Mouse (Mus musculus) CD4-positive, CD25-positive, alpha-beta regulatory T cell, adult 4 months (primary cell): ENCODE data around the gene Dram1. TPM values are rescaled to one million over a fixed set of nuclear protein-coding genes. Genes with fewer than 3 reads are reported as not detected.
"Not testable (repeated sequence)": the region's sequence is repeated elsewhere in the genome, so short reads cannot be mapped to it uniquely, and the experiment has no call there.

Experiments
- ATAC-seq: one replicate; pipeline ENCODE4 v1.8.0; 2017
- polyA plus RNA-seq, 2 experiments: library from polyadenylated mRNA; unstranded; fragments of 100-300 nt; shearing (Covaris generic); gene quantifications; one replicate each; pipeline ENCODE4 v1.2.1; 2017

Gene Dram1
- polyA plus RNA-seq, 2 experiments from 2014 or later: 0.48 to 0.98 TPM

DNA sequence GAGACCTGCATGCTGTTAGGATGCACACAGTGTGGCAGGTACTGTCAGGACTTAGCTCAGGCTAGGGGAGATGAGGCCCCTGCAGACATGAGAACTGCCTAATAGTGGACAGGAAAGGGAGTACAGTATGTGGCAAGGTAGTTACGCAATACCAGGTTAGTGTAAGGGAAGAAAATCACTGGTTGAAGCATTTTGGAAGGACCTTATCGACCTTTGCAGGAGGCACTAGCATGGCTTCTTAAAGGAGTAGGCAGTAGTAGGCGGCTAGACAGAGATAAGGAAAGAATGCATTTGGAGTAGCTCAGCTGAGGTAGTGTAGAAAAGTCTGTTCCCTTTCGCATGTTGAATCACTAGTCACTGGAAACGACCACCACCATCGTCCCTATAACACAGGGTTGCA, 6.9 kb upstream of the Dram1 start:
- ATAC-seq: no peak

- no peak for ATAC-seq
Observed at GRCm38 (mm10) chr10:88385290-88385689, 6.4 kb upstream of the Dram1 start.

DNA sequence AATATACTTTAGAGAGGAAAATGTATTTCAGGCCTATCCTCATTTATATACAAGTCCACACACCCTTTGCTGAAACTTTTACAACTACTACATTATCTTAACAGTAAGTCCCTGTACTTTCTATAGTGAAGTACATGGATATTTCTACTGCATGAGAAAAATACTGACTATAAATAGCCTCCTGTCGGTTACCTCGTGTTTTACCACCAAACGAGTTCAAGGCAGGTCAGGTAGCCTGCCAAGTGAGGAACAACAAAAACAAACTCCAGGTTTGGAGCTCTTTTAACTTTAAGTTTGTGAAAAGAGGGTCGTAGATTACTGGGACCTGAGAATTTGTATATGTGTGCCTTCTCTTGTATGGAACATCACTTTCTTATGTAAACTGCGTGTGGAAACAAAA, 5.2 kb upstream of the Dram1 start:
- no peak for ATAC-seq

DNA sequence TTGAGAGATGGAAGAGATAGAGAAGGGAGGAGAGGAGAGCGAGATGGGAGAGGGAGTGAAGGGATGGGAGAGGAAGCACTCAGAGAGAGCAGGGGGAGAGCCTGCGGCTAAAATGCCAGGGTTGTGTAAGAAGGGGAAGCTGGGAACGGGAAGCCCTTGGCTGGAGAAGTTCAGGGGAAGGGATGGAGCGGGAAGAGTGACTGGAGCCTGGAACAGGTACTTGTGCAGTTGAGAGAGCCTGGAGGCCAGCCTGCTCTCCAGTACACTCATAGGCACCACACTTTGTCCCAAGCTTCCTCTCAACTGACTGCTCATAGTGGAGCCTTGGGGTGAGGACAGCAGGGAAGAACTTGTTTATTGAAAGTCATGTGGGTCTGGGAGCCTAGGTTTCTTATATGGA, 4.6 kb upstream of the Dram1 start:
- no peak for ATAC-seq

- ATAC-seq: no peak
Observed at GRCm38 (mm10) chr10:88382009-88382408, 3.1 kb upstream of the Dram1 start.

DNA sequence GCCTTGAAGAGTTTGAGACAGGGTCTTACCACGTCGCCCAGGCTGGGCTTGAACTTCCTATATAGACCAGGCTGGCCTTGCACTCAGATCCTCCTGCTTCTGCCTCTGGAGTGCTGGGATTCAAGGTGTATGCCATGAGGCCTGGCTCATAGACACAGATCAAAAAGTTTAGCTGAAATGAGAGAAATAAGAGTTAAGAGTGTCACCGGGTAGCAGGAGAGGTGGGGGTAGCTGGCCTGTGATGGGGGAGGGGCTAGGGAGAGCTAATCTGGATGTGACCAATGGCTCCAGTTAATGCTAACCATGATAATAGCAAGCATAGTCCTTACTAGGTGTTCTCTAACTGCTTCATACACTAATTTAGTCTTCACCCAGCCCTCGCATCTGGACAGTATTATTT, 2.4 kb upstream of the Dram1 start:
- no peak for ATAC-seq

DNA sequence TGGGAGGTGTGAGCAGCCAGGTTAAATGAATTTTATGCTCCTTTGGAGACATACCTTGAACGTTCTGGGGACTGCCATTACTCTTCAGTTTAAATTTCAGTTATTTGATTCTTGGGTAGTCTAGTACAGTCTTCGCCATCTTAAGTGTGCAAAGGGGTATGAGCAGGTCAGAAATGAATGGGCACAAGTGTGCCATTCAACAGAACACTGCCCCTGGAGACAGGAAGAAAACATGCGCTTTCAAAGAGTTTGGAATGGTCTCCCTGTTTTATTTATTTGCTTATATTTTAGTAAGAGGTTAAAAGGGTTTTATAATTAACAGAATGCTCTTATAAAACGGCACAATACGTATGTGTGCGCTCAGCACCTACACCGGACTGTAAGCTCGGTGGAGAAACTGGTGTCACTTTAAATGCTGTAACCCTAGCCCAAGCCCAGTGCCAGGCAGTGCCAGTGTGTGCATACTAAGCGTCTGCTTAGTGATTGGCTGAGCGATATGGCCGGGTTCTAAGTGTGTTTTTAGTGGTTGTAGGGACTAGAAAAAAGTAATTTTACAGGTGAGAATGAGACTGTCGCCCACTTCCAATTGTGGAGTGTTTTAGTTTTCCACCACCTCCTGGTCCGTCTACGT, 1.7 kb upstream of the Dram1 start:
- no peak for ATAC-seq

- ATAC-seq: no peak
Observed at GRCm38 (mm10) chr10:88380002-88380401, 1.1 kb upstream of the Dram1 start.

- ATAC-seq: no peak
Observed at GRCm38 (mm10) chr10:88377666-88378065, 1.2 kb downstream of the Dram1 start.

GRCm38 (mm10) chr10:88376770-88377169, 2.1 kb downstream of the Dram1 start:
- ATAC-seq: peak; percentile 43

- ATAC-seq: no peak
Observed at GRCm38 (mm10) chr10:88374984-88375383, 3.9 kb downstream of the Dram1 start.

DNA sequence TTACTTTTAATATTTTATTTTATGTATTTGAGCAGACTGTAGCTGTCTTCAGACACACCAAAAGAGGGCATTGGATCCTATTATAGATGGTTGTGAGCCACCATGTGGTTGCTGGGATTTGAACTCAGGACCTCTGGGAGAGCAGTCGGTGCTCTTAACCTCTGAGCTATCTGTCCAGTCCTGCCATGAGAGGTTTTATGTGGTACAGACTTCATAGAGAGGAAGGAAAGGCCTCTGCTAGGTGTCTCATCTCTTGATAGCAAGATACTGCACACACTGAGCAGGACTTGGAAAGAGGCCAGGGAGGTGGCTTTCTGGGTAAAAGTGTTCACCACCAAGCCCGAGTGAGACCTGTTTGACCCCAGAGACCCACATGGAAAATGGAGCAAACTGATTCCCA, 5.9 kb downstream of the Dram1 start:
- ATAC-seq: not testable (repeated sequence)

- no peak for ATAC-seq
Observed at GRCm38 (mm10) chr10:88372436-88372835, 6.4 kb downstream of the Dram1 start.

GRCm38 (mm10) chr10:88371793-88372192, 7.1 kb downstream of the Dram1 start:
- ATAC-seq: no peak

GRCm38 (mm10) chr10:88369233-88369632, 9.6 kb downstream of the Dram1 start:
- ATAC-seq: no peak

DNA sequence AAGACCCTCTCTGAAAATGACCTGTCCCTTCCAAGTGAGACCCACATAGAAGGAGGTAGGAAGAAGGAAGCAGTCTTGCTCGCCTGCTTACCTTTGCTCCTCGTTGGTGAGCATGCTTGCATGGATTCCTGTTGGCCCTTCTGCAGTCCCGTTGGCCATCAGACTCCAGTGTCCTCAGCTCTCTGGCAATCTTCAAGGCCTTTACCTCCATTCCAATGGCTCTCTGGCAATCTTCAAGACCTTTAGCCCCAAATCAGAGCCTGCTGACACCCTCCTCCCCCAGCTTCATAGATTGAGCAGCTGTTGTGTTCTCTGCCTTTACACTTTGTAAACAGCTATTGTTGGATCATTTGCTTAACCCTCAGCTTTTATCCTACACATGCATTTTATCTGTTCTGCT, 14.7 kb downstream of the Dram1 start:
- ATAC-seq: no peak

DNA sequence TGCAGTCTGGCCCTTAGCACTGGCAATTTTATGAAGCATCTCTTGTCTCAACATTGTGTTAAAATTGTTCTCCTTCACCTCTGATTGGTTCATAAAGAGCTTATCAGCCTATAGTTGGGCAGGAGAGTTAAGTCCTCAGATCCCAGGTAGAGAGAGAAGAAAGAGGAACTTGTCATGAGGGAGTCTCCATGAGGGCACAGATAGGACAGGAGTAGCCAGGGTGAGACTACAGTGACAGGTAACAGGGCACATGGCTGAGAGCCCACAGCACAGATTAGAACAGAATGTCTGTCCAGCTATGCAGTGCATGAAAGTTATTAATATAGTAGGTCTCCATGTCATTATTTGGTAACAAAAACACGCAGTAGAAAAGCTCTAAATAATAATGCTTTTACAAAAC, 16.7 kb downstream of the Dram1 start:
- no peak for ATAC-seq

GRCm38 (mm10) chr10:88356983-88357559, 21.8 kb downstream of the Dram1 start:
- ATAC-seq: peak; percentile 87

DNA sequence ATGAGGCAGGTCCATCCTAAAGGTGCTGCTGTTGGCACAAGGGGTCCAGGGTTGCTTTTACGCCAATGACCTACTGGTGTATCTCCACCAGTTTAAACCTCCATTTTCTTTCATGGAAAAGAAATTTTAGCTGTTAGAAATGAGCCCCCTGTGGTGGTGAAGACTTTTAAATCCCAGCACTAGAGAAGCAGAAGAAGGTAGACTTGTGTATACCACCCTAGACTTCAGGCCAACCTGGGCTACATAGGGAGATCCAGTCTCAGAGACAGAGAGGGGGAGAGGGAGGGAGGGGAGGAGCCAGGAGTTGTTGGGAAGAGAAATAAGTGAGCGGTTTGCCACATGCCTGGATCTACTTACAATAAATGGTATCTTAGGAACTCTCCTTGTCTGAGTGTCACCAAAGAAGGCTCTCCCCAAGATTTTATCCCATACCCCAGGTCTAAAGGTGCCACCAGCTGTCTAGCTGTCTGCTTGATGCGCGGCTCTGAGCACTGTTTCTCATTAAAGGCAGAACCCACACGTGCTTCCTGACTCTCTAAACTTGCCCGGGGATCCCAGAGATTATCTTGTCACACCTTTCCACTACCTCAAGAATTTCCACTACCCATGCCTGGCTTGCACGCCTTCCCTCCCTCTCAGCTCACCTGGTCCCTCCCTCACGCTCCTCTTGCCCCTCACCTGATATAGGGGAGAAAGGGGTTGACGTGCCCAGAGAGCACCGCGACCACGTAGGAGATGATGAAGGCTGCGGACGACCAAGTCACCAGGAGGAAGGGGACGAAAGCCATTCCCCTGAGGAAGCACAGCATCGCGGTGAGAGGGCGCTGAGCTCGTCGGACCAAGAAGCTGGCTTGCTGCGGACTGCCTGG, 22.5 kb downstream of the Dram1 start:
- ATAC-seq: peak; percentile 40

GRCm38 (mm10) chr10:88354599-88354998, 24.3 kb downstream of the Dram1 start:
- no peak for ATAC-seq

GRCm38 (mm10) chr10:88352549-88352948, 26.3 kb downstream of the Dram1 start:
- ATAC-seq: no peak

GRCm38 (mm10) chr10:88351411-88352103, 27.3 kb downstream of the Dram1 start:
- ATAC-seq: no peak

- ATAC-seq: no peak
Observed at GRCm38 (mm10) chr10:88350687-88351086, 28.2 kb downstream of the Dram1 start.
